Mouse (Mus musculus) natural killer cell, adult 2 months (primary cell): ENCODE results near the gene Mvb12b.

Source experiments
- DNase-seq, 2 experiments: peaks; one replicate each; pipeline ENCODE4 v3.0.0; 2022; ENCODE audit warnings: low spot score in 2 of 2

Gene Mvb12b

DNA sequence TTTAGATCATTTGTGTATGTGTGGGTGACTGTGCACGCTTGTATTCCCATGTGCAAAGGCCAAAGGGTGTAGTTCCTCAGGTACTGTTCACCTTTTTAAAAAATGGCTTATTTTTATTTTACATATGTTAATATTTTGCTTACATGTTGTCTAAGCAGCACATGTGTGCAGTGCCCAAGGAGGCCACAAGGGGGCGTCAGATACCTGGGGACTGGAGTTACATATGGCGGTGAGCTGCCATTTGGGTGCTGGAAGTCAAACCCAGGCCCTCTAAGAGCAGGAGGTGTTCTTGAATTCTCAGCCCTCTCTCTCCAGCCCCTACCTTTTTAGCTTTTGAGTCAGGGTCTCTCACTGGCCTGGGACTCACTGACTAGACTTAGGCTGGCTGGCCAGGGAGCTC, 188.8 kb downstream of the Mvb12b start:
- no peak for DNase-seq

DNA sequence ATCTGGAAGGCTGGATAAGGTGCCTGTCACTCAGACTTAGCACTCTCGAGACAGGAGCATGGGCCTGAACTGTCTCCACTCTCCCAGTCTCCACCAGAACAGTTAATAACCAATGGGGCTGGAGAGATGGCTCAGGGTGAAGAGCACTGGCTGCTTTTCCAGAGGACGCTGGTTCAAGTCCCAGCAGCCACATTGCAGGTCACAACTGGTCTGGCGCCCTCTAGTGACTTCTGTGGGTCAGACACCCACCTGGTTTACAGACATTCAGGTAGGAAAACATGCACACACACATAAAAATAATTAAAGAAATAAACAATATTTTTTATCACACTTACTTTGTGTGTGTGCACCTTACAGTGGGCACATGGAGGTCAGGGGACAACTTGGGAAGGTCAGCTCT, 191.3 kb downstream of the Mvb12b start:
- no peak for DNase-seq

DNA sequence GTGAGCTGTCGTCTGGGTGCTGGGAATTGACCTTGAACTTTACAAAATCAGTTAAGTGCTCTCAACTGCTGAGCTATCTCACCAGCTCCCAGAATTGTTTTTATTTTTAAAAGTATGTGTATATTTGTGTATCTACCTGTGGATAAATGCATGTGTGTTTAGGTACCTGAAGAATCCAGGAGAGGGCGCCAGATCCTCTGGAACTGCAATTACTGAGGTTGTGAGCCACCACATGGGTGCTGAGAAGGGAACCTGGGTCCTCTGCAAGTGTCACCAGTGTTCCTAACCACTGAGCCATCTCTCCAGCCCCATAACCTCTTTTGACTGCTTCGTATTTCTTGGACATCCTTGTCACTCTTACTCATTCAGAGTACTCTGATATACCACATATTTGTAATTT, 193.8 kb downstream of the Mvb12b start:
- no peak for DNase-seq

- peak; percentile 10 to 38 for DNase-seq
Observed at GRCm38 (mm10) chr2:33689880-33690462, 197.8 kb downstream of the Mvb12b start.

- no peak for DNase-seq
Observed at GRCm38 (mm10) chr2:33689155-33689879, 198.4 kb downstream of the Mvb12b start.

GRCm38 (mm10) chr2:33683594-33683993, 204.2 kb downstream of the Mvb12b start:
- DNase-seq, result no peak

DNA sequence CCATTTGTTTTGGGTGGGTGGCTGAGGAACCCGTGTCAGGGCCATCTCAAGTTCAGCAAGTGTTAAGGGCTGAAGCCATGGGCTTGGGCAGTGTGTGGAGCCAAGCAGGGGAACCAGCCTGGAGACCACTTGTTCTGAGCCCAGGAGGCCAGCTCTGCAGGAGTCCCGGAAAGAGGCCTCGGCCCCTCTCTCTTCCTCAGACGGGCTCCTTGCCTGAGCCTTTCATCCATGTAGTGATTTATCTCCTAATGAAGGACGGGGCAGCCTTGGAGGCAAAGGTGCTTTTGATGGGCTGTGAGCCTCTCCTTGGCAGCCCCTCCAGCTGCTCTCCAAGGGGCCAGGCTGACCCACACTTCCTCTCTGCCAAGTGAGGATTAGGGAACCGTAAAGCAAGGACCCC, 204.7 kb downstream of the Mvb12b start:
- no peak for DNase-seq

- DNase-seq, result peak; percentile 21 to 33
Observed at GRCm38 (mm10) chr2:33682219-33682618, 205.5 kb downstream of the Mvb12b start.
